Mouse (Mus musculus): Measurements from ENCODE around the gene Ovol1.

Ovol1 gene

DNA sequence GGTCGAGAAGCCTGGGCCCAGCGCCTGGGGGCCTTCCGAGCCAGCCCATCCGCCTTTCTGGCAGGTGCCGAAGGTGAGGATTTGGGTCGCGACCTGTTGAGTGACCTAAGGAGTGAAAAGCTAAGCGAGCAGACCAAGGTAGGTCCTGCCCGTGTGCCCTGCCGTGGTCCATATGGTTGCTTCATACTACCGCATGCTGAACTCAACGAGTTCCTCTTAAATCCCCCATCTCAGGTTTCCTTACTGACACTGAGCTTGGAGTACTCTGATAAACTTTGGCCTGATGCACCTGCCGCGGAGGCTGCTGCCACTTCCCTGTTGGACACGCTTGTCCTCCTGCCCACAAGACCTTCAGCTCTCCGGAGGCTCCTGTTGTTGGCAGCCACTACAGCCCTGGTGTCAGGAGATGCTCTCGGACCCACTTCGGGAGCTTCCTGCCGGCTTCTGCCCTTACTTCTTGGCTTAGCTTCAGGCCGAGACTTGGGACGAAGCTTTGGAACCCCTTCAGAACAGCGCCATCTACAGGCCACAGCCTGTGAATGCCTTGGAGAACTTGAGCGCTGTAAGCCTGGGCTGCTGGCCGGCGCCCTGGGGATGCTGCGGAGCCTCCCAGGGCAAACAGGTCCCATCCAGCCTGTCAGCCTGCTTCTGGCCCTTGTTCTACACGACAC lies 8.2 kb upstream of the Ovol1 start:
- DNase-seq, result peak; percentile 59 to 70

DNA sequence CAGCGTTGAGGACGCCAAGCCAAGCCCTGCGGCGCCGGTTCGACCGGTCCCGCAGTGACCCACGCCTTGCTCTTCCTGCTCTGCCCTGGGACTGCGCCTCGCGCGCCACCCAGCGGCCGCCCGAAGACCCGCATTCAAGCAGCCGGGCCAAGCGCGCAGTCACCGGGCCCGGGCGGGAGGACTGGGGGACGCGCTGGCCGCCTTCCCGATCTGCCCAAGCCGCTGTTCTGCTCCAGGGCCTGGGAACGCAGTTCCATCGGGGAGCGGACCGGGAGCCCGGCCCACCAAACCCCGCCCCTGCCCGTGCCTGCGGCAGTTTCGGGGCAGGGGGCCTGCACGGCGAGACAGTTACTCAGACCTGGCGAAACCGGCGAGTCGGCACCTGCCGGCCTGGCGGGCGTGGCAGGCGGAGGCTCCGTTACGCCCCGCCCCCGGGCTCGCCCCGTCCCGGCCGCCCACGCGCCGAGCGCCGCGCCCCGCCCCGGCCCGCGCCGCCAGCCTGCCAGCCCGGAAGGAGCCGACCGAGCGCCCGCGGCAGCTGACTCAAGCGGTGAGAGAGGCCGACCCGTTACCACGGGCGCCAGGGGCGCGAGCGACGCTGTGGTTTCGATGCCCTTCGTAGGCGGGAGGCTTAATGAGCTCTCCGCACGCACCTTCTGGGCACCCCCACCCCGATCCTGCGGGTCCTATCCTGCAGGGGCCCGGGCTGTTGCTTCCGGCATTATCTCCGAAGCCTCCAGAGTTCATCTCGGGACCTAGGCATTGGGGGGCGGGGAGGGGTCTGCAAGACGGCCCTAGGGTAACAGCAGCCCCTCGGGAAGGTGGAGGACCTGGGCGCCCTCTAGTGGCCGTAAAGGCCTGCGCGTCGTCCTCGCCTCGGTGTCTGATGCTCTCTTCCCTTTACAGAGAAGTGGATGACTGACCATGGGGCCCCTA lies 7.4 kb upstream of the Ovol1 start, which contains the start of gene Ap5b1:
Gene Ap5b1 (plus strand): TSS at position 492 of the 936 bp plus-strand sequence.
- DNase-seq, result peak; percentile 83 to 84

DNA sequence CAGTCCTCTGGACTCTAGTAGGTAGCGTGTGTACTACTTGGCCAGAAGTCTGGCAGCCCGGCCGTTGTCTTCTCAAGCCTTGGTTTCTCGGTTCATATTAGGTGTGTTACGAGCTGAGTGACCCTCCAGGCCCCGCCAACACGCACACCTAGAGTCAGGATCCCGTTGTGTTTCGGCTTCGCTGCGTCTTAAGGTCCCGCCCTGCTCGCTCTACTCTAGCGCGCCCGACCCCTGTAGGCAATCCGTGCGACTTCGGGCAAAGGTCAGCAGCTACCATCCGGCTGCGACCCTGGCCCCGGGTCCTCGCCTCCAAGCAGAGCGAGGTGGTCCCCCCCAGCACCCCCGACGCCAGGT lies 6.7 kb upstream of the Ovol1 start:
- DNase-seq, result no peak

DNA sequence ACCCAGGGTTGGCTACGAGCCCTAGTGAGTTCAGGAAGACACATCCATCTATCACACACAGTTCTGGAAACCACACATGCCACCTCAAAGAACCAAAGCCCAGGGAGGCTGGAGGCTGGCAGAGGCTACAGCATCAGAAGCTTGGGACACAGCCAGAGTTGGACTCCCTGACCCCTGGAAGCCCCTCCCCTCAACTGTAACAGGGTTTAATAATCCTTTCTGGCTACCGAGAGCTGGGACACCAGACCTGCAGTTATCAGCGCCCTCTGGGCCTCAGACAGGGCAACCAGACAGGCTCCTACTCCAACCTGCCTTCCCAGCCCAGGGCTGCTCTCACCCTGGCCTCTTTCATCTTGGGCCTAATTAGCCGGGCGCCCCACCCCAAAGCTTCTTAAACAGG lies 5.9 kb upstream of the Ovol1 start:
- DNase-seq, result peak in 1 of 2 experiments; percentile 10

DNA sequence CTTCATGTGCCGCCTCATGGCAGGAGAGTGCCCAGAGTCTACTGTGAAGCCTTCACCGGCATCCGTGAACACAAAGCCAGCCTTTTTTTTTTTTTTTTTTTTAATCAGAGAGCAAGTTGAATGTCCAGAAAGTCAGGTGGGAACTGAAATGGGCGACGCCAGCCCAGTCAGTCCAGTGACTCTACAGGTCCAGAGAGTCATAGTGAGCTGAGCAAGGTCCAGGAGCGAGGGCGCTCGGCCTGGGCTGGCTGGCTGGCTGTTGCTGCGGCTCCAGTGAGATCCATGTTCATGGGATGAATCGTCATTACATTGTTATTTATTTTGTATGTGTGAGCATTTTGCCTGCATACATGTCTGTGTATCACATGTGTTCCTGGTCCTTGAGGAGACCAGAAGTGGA lies 2.3 kb upstream of the Ovol1 start:
- DNase-seq, result no peak

DNA sequence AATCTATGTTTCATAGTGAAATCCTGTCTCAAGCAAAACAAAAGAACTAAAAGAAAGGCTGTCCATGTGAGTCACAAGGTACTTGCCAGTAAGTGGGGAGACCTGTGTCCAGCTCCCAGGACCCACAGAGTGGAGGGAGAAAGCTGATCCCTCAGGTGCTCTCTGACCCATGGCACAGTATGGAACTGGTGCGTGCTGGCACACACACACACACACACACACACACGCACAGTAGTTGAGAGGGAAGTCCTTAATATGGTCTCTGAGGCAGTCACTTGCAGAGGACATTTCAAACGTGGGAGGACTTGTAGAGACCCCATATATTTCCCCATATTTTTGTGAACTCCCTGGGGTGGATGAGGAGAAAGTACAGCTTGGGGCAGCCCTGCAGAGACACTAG lies 1.4 kb upstream of the Ovol1 start:
- DNase-seq, result no peak

DNA sequence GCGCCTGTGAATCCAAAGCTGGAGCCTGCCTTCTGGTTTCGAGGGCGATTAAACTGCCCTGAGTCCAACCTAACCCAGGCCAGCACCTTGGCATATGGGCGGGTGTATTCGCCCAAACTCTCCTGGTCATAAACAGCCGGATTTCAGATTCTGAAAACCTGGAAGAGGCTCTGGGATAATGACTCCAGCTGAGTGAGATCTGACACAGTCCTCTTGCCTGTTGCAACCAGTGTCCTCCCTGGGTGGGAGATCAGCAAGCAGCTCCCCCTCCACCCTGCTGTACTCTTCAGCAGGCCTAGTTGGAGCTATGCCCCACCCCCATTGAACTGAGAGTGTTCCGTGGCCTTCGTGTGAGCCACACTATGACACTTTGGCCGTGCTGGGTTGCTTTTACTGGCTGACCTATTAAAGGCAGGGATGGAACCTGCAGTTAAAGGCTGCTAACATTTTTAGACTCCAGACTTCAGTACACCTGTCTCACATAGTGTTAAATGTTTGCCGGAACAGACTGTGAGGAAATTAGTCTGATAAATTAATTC lies 875 bp upstream of the Ovol1 start:
- DNase-seq, result no peak

DNA sequence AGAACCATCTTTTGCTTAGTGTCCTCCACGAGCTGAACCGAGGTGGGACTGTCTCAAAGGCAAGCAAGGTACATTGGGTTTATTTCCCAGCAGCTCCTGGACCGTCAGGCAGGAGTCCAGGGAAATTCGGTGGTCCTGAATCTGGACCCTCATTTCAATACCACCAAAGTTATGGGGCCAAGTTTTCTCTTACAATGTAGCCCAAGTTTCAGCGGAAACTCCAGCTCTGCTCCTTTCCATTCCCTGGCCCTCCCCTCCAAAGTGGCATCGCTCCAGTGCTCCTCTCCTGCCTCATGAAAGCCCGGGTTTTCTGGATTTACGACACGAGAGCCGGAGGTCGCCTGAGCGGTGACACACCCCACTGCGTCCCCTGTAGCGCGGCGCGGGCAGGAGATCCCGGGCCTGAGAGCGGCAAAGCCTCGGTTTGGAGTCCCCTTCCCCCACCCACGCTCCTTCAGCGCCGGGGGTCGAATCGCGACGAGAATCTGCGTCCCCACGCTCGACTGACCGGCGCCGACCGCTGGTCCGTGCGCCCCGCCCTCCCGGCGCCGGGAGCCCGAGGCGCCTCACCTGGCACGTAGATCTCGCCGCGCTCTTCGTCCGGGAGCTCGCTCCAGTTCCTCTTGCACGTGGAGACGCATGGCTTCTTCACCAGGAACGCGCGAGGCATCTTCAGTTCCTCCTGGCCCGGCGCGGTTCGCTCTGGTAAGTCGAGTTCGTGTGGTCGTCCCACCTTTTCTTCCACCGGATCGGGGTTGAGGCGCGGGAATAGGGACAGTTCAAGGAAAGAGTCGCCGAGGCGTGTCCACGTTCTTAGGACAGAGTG lies 602 bp downstream of the Ovol1 start:
- DNase-seq, result no peak

DNA sequence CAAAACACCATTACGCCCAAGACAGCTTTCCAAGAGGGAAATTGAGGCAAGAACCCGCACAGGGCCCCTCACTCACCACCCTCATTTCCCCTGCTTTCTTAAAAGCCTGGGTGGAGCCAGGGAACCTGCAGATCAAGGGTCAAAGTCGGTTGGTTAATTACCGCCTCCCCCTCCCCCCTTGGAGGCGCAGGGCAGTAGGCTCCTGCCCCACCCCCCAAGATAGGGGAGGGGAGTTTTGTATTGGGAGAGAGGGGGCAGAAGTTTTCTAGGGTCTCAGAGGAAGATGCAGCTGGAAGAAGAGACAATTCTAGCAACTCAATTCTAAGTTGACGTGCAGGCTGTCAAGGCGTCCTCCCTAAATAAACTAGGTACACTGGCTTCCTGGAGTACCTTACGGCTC lies 1.2 kb downstream of the Ovol1 start:
- DNase-seq, result no peak

DNA sequence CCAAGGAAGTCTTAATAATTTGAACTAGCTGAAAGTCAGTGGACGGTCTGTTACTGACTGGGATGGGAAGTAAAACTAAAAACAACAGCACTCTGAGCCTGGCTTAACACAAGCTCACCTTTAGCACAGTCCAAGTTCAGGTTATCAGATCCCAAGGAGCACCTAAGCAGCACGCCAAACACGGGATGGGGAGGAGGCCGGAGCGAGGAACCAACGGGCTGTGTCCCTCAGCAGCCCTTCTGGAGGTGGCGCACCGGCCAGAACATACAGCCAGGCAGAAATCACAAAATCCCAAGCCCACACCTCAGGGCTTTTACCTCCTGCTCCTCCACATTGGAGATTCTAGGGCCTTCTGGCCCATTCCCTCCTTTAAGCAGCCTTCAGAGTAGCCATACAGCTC lies 1.7 kb downstream of the Ovol1 start:
- no peak for DNase-seq

DNA sequence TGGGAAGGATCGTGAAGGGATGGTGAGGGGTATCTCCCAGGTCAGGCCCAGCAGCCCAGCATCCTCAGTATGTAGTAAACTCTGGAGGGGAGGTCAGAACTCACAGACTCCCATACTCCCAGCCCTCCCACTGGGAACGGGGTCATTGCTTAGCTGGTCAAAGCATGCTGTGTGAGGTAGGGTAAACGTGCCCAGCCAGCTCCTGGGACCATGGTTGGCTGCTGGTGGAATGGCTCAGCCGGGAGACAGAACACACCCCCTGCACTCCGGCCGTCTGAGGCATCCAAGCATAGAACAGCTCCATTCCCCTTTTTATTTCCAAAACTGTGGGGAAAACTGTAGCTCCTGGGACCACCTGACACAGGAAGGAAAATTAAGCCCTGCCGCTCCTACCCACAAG lies 2.3 kb downstream of the Ovol1 start:
- no peak for DNase-seq

DNA sequence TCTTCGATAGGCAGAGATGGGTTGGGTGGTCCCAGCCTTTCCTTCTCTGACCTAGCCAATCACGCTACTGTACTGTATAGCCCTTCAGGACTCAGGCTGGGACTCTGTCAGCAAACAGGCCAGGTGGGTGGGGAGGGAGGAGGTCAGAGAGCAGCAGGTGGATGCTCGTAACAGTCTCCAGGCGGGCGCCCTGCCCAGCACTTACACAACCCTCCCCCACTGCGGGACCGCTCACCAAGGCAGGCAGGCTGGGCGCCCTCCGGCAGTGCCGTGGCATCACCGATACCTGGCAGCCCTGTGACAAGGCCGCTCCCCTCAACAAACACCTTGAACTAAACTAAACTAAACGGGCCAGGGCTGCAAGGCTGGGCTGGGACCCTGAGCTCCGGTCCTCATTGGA lies 6.2 kb downstream of the Ovol1 start:
- DNase-seq, result no peak

DNA sequence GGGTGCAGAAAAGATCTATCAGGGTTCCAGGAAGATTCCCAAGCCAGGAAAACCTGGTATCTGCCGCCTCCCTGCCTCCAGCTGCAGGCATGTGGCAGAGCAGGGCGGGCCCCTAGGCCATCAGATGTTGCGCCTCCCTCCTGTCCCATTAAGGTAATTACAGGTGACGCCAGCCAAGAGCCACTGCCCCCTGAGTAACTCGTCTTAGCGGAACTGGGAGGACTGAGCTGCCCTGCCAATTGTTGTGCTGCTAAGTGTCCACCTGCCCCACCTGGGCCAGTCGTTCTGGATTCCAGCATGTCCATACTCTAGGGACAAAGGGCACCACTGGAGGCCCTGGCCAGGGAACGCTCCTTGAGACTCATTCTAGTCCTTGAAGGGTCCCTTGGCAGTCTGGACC lies 6.6 kb downstream of the Ovol1 start:
- no peak for DNase-seq

DNA sequence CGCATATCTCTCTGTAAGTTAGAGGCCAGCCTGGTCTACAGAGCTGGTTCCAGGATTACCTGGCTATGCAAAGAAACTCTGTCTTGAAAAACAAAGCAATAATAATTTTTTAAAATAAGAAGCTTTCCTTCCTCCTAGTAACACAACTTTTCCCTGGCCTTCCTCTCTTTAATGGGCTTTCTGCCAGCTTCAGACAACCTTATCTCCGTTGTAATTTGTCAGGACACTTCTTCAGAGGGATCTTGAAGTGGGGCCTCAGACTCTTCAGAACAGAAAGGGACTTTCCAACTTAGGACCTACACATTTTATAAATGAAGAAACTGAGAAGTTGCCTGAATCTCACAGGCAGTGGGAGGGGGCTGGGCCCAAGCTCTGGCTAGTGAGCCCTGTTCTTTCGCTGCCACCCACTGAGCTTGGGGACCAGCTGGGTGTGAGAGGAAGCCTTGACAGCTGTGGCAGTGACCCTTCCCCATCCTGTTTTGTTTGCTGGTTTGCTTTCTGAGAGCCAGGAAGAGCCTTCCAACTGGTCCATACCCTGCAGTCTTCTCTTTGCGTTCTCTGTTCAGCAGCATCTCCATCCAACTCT lies 12.9 kb downstream of the Ovol1 start:
- no peak for DNase-seq

DNA sequence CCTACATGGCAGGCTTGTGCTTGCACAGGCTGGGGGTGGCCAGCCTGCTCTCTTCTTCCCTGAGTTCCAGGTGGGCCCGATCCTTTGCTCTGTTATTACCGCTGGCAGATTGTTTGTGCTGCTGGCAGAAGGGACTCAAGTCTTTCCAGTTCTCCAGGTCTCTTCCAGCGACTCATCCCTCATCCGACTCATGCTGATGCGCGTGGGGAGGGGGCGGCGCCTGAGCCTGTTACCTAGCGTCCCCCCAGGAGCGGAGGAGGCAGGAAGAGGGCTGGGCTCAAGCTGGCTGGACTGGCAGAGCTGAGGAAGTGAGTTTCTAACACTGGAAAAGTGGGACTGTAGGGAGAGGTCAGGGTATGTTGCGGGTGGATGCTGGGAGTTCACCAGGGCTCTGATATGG lies 16.4 kb downstream of the Ovol1 start:
- no peak for DNase-seq

DNA sequence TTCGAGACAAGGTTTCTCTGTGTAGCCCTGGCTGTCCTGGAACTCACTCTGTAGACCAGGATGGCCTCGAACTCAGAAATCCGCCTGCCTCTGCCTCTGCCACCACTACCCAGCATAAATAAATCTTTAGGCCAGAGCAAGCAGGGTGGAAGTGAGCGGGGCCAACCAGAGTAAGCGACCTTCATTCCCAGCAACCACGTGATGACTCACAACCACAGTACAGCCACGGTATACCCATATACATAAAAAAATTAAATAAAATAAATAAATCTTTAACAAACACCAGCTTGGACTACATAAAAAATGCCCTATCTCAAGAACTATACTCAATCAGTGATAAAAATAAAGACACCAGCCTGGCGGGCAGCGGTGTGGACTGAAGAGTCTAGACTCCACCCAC lies 17.1 kb downstream of the Ovol1 start:
- DNase-seq, result no peak

DNA sequence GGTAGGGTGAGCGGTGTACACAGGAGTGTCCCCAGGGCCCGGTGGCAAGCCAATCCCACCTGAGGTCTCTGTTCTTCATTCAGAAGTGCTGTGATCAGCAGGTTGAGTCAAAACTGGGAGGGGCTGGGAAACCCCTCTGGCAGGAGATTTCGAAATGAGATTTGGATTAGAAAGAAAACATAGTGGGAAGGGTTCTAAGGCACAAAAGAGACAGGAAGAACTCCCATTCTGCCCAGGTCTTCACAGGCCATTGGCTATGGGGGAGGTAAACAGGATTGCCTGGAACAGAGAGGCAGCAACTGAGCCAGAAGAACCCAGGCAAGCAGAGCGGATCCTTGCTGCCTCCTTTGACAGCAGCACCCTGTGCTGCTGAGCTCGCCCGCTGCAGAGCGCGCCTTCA lies 21.7 kb downstream of the Ovol1 start:
- no peak for DNase-seq

DNA sequence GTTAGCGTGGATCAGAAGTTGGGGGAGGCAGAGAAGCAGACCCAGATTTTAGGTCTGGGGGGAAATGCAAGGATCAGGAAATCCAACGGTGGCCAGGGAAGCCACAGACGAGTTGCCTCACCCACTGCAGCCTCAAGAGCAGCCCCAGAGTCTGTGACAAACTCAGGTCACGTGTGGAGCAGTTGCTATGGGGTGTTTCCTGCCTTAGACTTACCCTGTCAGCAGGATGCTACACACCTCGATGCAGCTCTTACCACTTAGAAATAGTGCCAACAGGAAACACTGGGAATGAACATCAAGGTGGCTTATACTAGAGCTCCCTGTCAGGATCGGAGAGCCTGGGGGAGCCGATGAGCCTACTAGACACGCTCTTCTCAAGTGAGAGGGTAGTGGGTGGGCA lies 27.9 kb downstream of the Ovol1 start:
- DNase-seq, result peak in 1 of 2 experiments; percentile 10

DNA sequence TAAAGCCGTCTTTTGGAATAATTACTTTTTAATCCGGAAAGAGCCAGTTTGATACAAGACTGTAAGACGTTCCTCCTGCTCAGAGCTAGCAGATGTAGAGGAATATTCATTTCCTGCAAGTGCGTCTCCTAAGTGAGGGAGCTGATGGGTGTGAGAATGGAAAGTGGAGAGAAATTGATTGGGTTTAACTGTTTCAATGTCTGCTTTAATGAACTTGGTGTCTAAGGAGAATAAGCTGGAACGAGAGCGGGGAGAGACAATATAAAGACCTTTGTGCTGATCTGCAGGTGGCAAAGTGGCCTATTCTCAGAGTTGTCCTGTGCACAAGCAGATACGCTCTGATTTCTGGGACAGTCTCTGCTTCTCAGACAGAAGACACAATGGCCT lies 30.3 kb downstream of the Ovol1 start:
- no peak for DNase-seq

DNA sequence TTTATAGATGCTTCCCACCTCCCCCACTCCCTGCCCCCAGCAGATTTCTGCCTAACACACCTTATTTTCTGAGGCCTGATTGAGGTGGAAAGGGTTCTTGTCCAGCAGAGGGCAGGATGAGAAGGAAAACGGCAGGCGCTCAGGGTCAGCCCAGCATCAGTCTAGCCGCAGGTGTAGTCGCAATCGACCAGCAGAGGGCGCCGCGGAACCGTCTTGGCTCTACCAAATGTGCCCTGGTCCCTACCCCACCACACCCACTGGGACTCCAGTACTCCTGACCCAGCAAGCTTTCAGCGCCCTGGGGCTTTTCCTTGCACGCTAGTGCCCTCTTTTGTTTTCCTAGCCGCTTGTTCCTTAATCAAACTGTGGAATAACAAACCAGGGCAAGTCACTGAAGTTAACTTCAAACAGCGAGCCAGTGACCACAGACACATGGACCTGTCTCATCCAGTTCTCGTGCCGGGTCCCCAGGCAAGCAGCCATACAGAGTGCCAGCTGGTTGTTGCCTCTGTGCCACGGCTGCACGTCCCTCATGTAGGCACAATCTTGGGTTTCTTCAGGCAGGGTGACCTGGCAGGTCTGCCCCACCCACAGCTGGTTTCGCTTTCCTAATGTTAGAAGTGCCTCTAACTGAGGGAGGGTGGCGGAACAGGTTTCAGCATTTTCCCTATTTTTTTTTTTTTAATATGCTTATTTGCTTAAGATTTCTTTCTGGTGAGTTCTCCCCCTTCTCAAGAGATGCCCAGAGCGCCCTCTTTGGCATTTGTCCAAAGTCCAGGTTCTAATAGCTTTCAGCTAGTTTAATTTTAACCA lies 30.9 kb downstream of the Ovol1 start:
- DNase-seq, result peak; percentile 85 to 87

DNA sequence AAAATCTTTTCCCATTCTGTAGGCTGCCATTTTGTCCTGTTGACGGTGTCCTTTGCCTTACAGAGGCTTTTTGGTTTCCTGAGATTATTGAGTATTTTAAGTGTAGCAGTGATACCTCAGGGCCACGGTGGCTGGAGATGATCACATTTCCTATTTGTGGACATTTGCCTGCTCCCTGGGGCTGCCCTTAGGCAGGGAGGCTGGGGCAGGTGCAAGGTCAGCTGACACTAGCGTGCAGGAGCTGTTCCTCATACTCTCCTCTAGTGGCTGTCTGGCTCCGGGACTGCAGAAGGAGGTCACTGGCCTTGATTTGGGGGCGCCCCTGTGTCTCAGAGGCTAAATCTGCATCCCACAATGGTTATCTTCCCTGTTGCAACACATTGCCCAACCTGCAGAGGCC lies 35.2 kb downstream of the Ovol1 start:
- DNase-seq, result no peak

DNA sequence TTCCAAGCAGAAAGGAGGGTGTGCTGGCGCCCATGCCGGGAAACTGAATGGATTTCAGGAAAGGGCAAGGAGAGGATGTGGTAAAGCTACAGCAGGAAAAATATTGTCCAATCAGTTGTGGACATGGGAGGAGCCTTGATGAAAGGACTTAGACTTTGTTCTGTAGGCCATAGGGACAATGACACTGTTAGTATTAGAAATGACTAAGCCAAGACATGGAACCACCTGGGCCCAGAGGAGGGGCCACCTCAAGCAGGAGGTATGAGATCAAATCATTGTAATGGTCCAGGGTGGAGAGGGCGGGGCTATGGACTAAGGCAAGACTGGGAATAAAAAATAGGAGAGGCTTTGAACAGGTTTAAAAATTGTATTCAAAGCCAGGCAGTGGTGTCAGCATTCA lies 41.7 kb downstream of the Ovol1 start:
- DNase-seq, result no peak
